Mouse (Mus musculus) CD4-positive, CD25-positive, alpha-beta regulatory T cell, adult 2 months (primary cell): ENCODE measurements around the gene Sh3gl2.

ENCODE experiments used
- DNase-seq: peaks from one replicate; pipeline ENCODE4 v3.0.0-alpha.2; 2012; ENCODE audit warnings: low read depth, low spot score

Gene Sh3gl2

DNA sequence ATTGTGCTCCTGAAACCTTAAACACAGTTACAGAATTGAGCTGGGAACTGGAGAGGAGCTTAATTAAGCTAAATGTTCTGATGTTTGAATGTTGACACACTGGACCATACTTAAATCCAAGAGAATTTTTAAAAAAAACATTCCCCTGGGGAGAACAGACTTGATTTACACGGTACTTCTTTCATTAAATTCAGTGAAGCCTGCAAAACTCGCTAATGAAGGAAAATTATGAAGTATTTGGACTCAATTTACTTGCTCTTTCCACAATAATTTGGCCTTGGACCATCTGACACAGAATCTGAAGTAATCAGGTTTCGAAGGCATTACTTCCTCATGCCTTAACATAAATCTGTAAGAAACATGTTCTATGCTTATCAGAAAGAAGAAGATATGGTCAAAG, 408.4 kb downstream of the Sh3gl2 start:
- no peak for DNase-seq

DNA sequence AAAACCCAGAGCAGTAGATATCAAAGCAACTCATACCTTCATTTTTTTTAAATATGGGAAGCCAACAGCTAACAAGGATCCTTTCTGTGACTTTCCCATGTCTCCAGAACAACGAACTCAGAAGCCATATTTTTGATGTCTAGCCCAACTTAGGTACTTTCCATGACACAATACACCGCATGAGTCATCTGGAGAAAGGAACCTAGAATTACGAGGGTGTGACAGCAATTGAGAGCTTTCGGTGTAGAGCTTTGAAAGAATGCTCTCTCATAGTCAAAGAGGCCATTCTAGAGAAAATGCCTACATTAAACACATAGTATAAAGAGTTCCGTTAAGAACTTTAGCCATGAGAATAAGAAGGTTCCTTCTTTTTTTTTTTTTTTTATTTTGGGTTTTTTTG, 413.8 kb downstream of the Sh3gl2 start:
- DNase-seq = no peak

DNA sequence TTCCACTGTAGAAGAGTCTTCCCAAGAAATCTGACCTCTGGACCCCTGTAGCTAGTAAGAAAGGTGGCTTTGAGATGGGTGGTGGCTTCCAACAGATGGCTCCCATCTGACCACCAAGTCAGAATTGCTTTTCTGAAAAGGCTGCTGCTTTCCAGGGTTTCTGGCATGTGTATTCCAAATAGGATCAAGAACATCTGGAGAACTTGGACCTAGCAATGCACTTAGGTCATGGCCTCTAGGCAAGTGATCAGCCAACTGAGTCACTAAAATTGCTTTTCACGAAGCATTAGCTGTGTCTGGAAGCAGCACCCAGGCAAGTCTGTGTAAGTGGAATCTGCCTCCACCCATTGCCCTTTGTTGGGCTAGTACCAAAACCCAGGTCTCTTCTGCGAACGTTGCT, 414.3 kb downstream of the Sh3gl2 start:
- DNase-seq = no peak

DNA sequence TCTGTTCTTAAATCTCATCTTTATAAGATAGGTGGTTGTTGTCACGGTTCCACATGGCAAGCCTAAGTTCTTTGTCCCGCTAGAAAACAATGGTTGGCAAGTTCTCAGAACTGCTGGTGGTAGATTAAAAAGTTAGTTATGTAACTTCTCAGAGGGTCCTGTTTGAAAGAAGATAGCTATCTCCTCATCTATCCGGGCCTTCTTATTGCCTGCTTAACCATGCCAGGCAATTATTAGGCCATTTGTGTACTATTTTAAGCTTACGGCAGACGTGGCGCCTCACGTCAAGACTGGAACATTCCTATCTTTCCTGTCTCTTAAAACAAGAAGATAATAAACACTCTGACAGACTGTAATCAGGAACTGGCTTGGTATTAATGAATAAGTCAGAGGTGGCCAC, 424.5 kb downstream of the Sh3gl2 start:
- no peak for DNase-seq

- DNase-seq = no peak
Measured at GRCm38 (mm10) chr4:85669271-85669670, 464.3 kb downstream of the Sh3gl2 start.

- DNase-seq = no peak
Measured at GRCm38 (mm10) chr4:85669735-85670134, 464.8 kb downstream of the Sh3gl2 start.

DNA sequence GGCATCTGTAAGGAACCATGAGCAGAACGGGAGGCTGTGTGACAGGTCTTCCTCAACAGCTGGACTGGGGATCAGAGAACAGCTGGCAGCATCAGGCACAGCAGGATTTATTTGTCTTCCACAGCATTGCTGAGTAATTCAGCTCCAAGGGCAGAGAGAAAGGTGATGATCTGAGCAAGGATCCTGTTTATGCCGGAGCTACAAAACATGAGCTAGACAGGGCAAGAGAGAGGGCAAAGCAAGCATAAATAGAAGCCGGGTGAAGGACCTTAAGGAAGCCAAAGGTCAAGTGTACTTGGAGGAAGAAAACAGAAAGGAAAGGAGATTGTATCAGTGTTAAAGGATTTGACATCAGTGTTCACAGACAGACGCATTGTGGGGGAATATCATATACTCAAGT, 467.4 kb downstream of the Sh3gl2 start:
- no peak for DNase-seq

- no peak for DNase-seq
Measured at GRCm38 (mm10) chr4:85677621-85678020, 472.7 kb downstream of the Sh3gl2 start.

- DNase-seq = no peak
Measured at GRCm38 (mm10) chr4:85686160-85686559, 481.2 kb downstream of the Sh3gl2 start.
